Mouse (Mus musculus) ES-Bruce4 (cell line): ENCODE measurements around the gene Mgst3. TPM values are rescaled to one million over a fixed set of nuclear protein-coding genes. Genes with fewer than 3 reads are reported as not detected.
A peak's percentile ranks its signal among the peaks of the same experiment; 100 is the strongest.

Experiments used
- H3K27ac ChIP-seq: 2 replicates; pipeline ENCODE4 v1.5.1; 2012; ENCODE audit warnings: low read length, inconsistent platforms; ENCODE audit not compliant: insufficient read depth
- H3K27me3 ChIP-seq: 2 replicates; pipeline ENCODE4 v1.6.1; 2012; ENCODE audit warnings: mild to moderate bottlenecking, low read length, inconsistent platforms; ENCODE audit not compliant: control insufficient read depth, poor library complexity, insufficient read depth, severe bottlenecking
- H3K36me3 ChIP-seq: 2 replicates; pipeline ENCODE4 v1.6.1; 2012; ENCODE audit warnings: inconsistent platforms, mild to moderate bottlenecking, low read length, moderate library complexity; ENCODE audit not compliant: control insufficient read depth, poor library complexity, insufficient read depth, severe bottlenecking
- H3K4me1 ChIP-seq: one replicate; pipeline ENCODE4 v1.8.1; 2011; ENCODE audit warnings: low read length; ENCODE audit not compliant: control insufficient read depth, insufficient read depth
- H3K4me3 ChIP-seq: 2 replicates; pipeline ENCODE4 v1.5.1; 2011; ENCODE audit warnings: low read depth, mild to moderate bottlenecking, low read length
- H3K9ac ChIP-seq: 2 replicates; pipeline ENCODE4 v1.6.1; 2012; ENCODE audit warnings: low read depth, mild to moderate bottlenecking, inconsistent platforms; ENCODE audit not compliant: poor library complexity, severe bottlenecking
- H3K9me3 ChIP-seq: replicated peaks from 2 replicates; pipeline ENCODE4 v1.6.1; 2012; ENCODE audit warnings: mild to moderate bottlenecking, low read length, inconsistent platforms; ENCODE audit not compliant: control insufficient read depth, poor library complexity, insufficient read depth, severe bottlenecking
- CTCF ChIP-seq: IDR thresholded peaks from one replicate; pipeline ENCODE4 v1.8.1; 2011; ENCODE audit warnings: low read depth, low read length
- EP300 ChIP-seq: IDR thresholded peaks from 2 replicates; pipeline ENCODE4 v1.6.1; 2011; ENCODE audit warnings: low read depth, low read length; ENCODE audit not compliant: insufficient read depth
- POLR2A ChIP-seq: IDR thresholded peaks from one replicate; pipeline ENCODE4 v1.8.1; 2011; ENCODE audit warnings: low read length; ENCODE audit not compliant: insufficient read depth
- polyA plus RNA-seq: library from polyadenylated mRNA; stranded (reverse); fragments of >200 nt; gene quantifications from 2 replicates; pipeline ENCODE4 v1.2.4, GENCODE M21; 2011; ENCODE audit warnings: low read depth; ENCODE audit not compliant: missing spikeins, insufficient read depth, insufficient read length

Mgst3 gene
- polyA plus RNA-seq, 1 experiment = 23.4 TPM

- Histone ChIP-seq H3K36me3 (no peaks in the 10 kb centered on the region), H3K27me3 (no peaks in the 10 kb centered on the region), H3K4me3 (no peak overlapping the region), H3K9me3 (no peaks in the 10 kb centered on the region), H3K27ac (no peak overlapping the region), H3K4me1 (no peaks in the 10 kb centered on the region), H3K9ac (no peak overlapping the region)
- TF ChIP-seq POLR2A = no peak
- TF ChIP-seq EP300 = no peak
- no peak for TF ChIP-seq CTCF
These were observed 37.5 kb upstream of the Mgst3 start for GRCm38 (mm10) chr1:167430976-167431676.

- H3K27ac ChIP-seq = no peak overlapping the region
- H3K4me3 ChIP-seq = no peak overlapping the region
- TF ChIP-seq POLR2A = no peak
- H3K27me3 ChIP-seq = no peaks in the 10 kb centered on the region
- H3K4me1 ChIP-seq = no peaks in the 10 kb centered on the region
- H3K9me3 ChIP-seq = no peaks in the 10 kb centered on the region
- H3K9ac ChIP-seq = no peak overlapping the region
- no peaks in the 10 kb centered on the region for H3K36me3 ChIP-seq
These were observed 33.0 kb upstream of the Mgst3 start for GRCm38 (mm10) chr1:167426681-167427080.

DNA sequence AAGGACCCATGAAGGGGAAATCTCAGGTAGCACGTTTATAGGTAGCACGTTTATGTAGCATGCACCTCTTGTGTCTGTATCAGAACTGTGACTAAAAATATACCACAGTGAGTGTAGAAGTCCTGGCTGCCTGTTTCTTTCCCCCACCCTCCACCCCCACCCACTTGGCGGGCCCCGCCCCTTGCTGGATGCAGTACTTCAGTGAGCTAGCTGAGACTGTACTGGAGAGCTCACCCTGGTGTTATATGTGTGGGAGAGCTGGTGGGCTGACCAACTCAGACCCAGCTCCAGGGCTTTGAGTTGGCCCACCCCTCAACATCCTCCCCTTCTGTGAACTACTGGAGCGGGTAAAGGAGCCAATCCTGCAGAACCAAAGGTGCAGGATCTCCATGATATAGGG is 31.9 kb upstream of the Mgst3 start:
- H3K4me1 ChIP-seq = no peaks in the 10 kb centered on the region
- no peak overlapping the region for H3K27ac ChIP-seq
- TF ChIP-seq CTCF = no peak
- no peak for TF ChIP-seq EP300
- no peak for TF ChIP-seq POLR2A
- H3K27me3 ChIP-seq = no peaks in the 10 kb centered on the region; the same call in 1 of the 2 replicates
- H3K36me3 ChIP-seq = no peaks in the 10 kb centered on the region
- no peaks in the 10 kb centered on the region for H3K9me3 ChIP-seq
- H3K9ac ChIP-seq = no peak overlapping the region
- H3K4me3 ChIP-seq = no peak overlapping the region

GRCm38 (mm10) chr1:167422501-167423240 is 29.0 kb upstream of the Mgst3 start:
- H3K4me3 ChIP-seq = no peak overlapping the region
- TF ChIP-seq CTCF = no peak
- no peak for TF ChIP-seq EP300
- TF ChIP-seq POLR2A = no peak
- no peaks in the 10 kb centered on the region for H3K4me1 ChIP-seq
- no peak overlapping the region for H3K27ac ChIP-seq
- H3K36me3 ChIP-seq = no peaks in the 10 kb centered on the region
- H3K9me3 ChIP-seq = no peaks in the 10 kb centered on the region
- H3K27me3 ChIP-seq = no peaks in the 10 kb centered on the region; the same call in 1 of the 2 replicates
- H3K9ac ChIP-seq = no peak overlapping the region

- H3K36me3 ChIP-seq = no peaks in the 10 kb centered on the region
- no peaks in the 10 kb centered on the region for H3K4me1 ChIP-seq
- H3K4me3 ChIP-seq = no peak overlapping the region
- H3K27me3 ChIP-seq = no peaks in the 10 kb centered on the region
- no peak overlapping the region for H3K27ac ChIP-seq
- no peak overlapping the region for H3K9ac ChIP-seq
- TF ChIP-seq CTCF (peak; percentile 52), EP300 (no peak)
- no peaks in the 10 kb centered on the region for H3K9me3 ChIP-seq
These were observed 21.2 kb upstream of the Mgst3 start for GRCm38 (mm10) chr1:167414846-167415245.

DNA sequence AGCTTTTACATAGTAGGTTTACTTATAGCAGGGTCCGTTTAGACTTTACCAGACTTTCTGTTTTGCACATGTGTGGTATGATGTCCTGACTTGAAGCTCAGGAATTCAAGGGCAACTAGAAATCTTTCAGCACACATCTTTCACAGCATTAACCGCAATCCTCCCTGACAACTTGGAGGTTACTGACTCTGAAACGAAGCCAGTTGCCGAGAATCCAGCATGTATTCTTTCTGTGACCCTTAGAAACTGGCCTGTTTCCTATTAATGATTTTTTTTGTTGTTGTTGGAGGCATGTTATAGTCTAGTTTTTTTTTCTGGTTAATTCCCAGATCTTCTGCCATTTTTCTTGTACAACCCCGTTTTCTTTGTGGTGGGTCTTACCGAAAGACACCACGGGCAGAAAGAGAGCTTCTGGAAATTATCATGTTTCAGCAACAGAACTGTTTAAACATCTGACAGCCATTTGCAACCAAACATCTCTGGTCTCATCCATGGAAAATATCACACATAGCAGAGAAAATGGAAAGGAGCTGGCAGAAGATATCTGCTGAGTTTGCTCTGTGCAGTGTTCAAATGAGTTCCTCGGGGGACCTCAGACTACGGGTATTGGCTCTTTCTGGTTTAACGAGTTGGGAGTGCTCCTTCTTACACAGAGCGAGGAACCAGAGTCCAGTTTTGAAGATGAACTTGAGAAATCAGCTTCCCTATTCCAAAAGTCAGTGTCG is 18.5 kb upstream of the Mgst3 start:
- Histone ChIP-seq H3K4me1 (no peaks in the 10 kb centered on the region), H3K9ac (no peak overlapping the region), H3K27ac (no peak overlapping the region), H3K36me3 (no peaks in the 10 kb centered on the region), H3K4me3 (no peak overlapping the region), H3K9me3 (no peaks in the 10 kb centered on the region), H3K27me3 (peaks cover 1% of the 10 kb centered on the region; the same call in 1 of the 2 replicates)
- TF ChIP-seq CTCF = no peak
